Mouse (Mus musculus): ENCODE data around the gene Slc25a19. TPM values are rescaled to one million over a fixed set of nuclear protein-coding genes. Genes with fewer than 3 reads are reported as not detected.

Slc25a19 gene
- polyA plus RNA-seq (2012; rRNA removed): 38.4 and 45.9 TPM in 2 replicates

GRCm38 (mm10) chr11:115627705-115628464, at the start of gene Slc25a19:
Gene Slc25a19 (minus strand): TSS chr11:115628295.
- H3K4me1 ChIP-seq (ENCODE audit: control insufficient read depth, insufficient read depth, low read length): 0 out of 2 replicates have a peak, but pooled peaks cover 2% of the 10 kb centered on the region
- under 1% methylated on average over 47 of the region's 47 CpGs for WGBS
- peak; percentile 99 for DNase-seq
- H3K4me3 ChIP-seq (replicated peaks; ENCODE audit: extremely low read depth, low read depth, low read length): peak within 1 kb of the TSS; percentile 86
- TF ChIP-seq CTCF (IDR thresholded peaks at IDR 0.05; ENCODE audit: insufficient read depth, low read length): no peak
- TF ChIP-seq POLR2A (IDR thresholded peaks at IDR 0.05; ENCODE audit: borderline replicate concordance, extremely low read depth, low read depth, low read length): peak; percentile 78; the same call in 1 of the 2 replicates

DNA sequence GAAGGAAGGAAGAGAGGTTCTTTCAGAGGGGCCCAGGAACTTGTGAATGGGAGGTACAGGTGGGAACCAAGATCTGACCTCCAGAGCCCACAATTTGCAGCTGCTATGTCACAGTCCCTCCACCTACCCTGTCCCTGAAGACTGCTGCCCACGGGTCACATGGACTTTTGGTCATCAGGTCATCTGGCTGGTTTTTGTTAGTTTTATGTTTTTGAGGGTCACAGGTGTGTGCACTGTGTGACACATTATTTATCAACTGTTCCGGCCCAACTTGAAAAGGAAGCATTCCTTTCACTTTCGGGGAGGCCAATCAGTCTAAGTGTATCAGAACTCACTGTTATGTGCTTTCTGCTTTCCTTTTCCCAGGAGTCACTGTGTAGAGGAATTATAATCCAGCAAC, 49.4 kb upstream of the Slc25a19 start:
- Histone ChIP-seq H3K4me1 (ENCODE audit: control insufficient read depth, insufficient read depth, low read length) (peaks cover 14% of the 10 kb centered on the region), H3K4me3 (replicated peaks; ENCODE audit: extremely low read depth, low read depth, low read length) (no peak overlapping the region)
- WGBS: 63% methylated on average over 3 of the region's 3 CpGs
- no peak for DNase-seq
- TF ChIP-seq CTCF (IDR thresholded peaks at IDR 0.05; ENCODE audit: insufficient read depth, low read length): no peak
- TF ChIP-seq POLR2A (IDR thresholded peaks at IDR 0.05; ENCODE audit: borderline replicate concordance, extremely low read depth, low read depth, low read length): no peak

DNA sequence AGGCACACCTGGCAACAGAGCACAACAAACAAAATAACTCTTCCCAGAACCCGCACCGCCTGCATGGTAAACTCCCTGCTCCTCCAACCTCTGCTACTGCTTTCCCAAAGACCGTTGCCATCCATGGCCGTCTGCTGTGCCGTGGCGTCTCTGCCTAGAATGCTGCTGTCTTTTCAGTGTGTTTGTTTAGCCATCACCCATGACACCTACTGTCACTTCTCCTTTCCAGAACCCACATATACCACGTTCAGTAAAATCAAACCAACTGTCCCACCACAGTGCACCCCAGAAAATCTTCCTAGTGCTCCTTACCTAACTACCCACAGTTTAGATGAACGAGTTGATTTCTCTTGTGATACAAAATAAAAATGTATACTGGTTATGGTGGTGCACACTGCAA, 48.6 kb upstream of the Slc25a19 start:
- DNase-seq: no peak
- H3K4me1 ChIP-seq (ENCODE audit: control insufficient read depth, insufficient read depth, low read length): peaks cover 14% of the 10 kb centered on the region
- TF ChIP-seq POLR2A (IDR thresholded peaks at IDR 0.05; ENCODE audit: borderline replicate concordance, extremely low read depth, low read depth, low read length): no peak
- no peak for TF ChIP-seq CTCF (IDR thresholded peaks at IDR 0.05; ENCODE audit: insufficient read depth, low read length)
- H3K4me3 ChIP-seq (replicated peaks; ENCODE audit: extremely low read depth, low read depth, low read length): no peak overlapping the region
- 72% methylated on average over 8 of the region's 8 CpGs for WGBS

- WGBS: 67% methylated on average over 9 of the region's 9 CpGs
Observed at GRCm38 (mm10) chr11:115674235-115674865, 46.3 kb upstream of the Slc25a19 start.

DNA sequence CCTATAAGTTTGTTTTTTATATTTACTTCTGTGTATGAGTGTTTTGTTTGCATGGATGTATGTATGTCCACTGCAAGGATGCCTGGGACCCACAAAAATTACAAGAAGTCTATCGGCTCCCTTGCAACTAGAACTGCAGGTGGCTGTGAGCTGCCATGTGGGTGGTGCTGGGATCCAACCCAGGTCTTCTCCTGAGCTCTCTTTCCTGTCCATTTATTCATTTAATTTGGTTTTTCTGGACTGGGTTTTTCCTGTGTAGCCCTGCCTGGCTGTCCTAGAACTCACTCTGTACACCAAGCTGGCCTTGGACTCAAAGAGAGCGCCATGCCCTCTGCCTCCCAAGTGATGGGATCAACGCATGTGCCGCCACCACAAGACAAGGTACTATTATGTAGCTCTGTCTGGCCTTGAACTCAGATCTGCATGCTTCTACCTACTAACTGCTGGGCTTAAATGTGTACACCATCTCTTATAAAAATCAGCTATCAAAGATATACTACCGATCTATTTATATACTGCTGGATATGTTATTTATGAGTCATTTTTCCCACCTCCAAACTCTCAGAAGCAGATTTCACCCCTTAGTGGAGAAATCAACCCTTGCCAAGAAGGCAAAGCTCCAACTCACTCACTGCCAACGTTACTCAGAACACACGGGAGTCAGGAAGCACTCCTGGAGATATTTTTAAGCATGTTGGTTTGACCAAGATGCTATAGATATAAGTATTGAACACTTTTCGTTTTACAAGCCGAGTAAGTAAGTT, 45.6 kb upstream of the Slc25a19 start:
- 62% methylated on average over 9 of the region's 9 CpGs for WGBS
- H3K4me3 ChIP-seq (replicated peaks; ENCODE audit: extremely low read depth, low read depth, low read length): no peak overlapping the region
- H3K4me1 ChIP-seq (ENCODE audit: control insufficient read depth, insufficient read depth, low read length): peaks cover 21% of the 10 kb centered on the region
- DNase-seq: no peak
- TF ChIP-seq CTCF (IDR thresholded peaks at IDR 0.05; ENCODE audit: insufficient read depth, low read length): no peak
- no peak for TF ChIP-seq POLR2A (IDR thresholded peaks at IDR 0.05; ENCODE audit: borderline replicate concordance, extremely low read depth, low read depth, low read length)

More at GRCm38 (mm10) chr11:115674235-115674865, 46.3 kb upstream of the Slc25a19 start:
- no peak for DNase-seq
- peaks cover 21% of the 10 kb centered on the region for H3K4me1 ChIP-seq (ENCODE audit: control insufficient read depth, insufficient read depth, low read length)
- H3K4me3 ChIP-seq (replicated peaks; ENCODE audit: extremely low read depth, low read depth, low read length): no peak overlapping the region
- no peak for TF ChIP-seq CTCF (IDR thresholded peaks at IDR 0.05; ENCODE audit: insufficient read depth, low read length)
- TF ChIP-seq POLR2A (IDR thresholded peaks at IDR 0.05; ENCODE audit: borderline replicate concordance, extremely low read depth, low read depth, low read length): no peak

- H3K4me1 ChIP-seq (ENCODE audit: control insufficient read depth, insufficient read depth, low read length): peaks cover 23% of the 10 kb centered on the region
- DNase-seq: no peak
- no peak overlapping the region for H3K4me3 ChIP-seq (replicated peaks; ENCODE audit: extremely low read depth, low read depth, low read length)
- 58% methylated on average over 7 of the region's 7 CpGs for WGBS
- TF ChIP-seq CTCF (IDR thresholded peaks at IDR 0.05; ENCODE audit: insufficient read depth, low read length) (no peak), POLR2A (IDR thresholded peaks at IDR 0.05; ENCODE audit: borderline replicate concordance, extremely low read depth, low read depth, low read length) (no peak)
Observed at GRCm38 (mm10) chr11:115672226-115672987, 44.3 kb upstream of the Slc25a19 start.

- no peak for DNase-seq
- H3K4me1 ChIP-seq (ENCODE audit: control insufficient read depth, insufficient read depth, low read length): peaks cover 20% of the 10 kb centered on the region
- TF ChIP-seq CTCF (IDR thresholded peaks at IDR 0.05; ENCODE audit: insufficient read depth, low read length): no peak
- TF ChIP-seq POLR2A (IDR thresholded peaks at IDR 0.05; ENCODE audit: borderline replicate concordance, extremely low read depth, low read depth, low read length): no peak
- WGBS: 45% methylated on average over 5 of the region's 5 CpGs
- H3K4me3 ChIP-seq (replicated peaks; ENCODE audit: extremely low read depth, low read depth, low read length): no peak overlapping the region
Observed at GRCm38 (mm10) chr11:115670451-115671050, 42.5 kb upstream of the Slc25a19 start.

- 62% methylated on average over 4 of the region's 4 CpGs for WGBS
- Histone ChIP-seq H3K4me3 (replicated peaks; ENCODE audit: extremely low read depth, low read depth, low read length) (no peak overlapping the region), H3K4me1 (ENCODE audit: control insufficient read depth, insufficient read depth, low read length) (peaks cover 2% of the 10 kb centered on the region; the same call in 1 of the 2 replicates)
- no peak for TF ChIP-seq POLR2A (IDR thresholded peaks at IDR 0.05; ENCODE audit: borderline replicate concordance, extremely low read depth, low read depth, low read length)
- TF ChIP-seq CTCF (IDR thresholded peaks at IDR 0.05; ENCODE audit: insufficient read depth, low read length): no peak
- no peak for DNase-seq
Observed at GRCm38 (mm10) chr11:115663676-115664335, 35.7 kb upstream of the Slc25a19 start.
